Mouse (Mus musculus): Measurements from ENCODE around the gene Sun2.
A peak's percentile ranks its signal among the peaks of the same experiment; 100 is the strongest.

The Sun2 gene

GRCm38 (mm10) chr15:79720796-79721195, 21.5 kb downstream of the Sun2 start:
- DNase-seq, result no peak

- no peak for DNase-seq
Observed at GRCm38 (mm10) chr15:79720267-79720666, 22.1 kb downstream of the Sun2 start.

DNA sequence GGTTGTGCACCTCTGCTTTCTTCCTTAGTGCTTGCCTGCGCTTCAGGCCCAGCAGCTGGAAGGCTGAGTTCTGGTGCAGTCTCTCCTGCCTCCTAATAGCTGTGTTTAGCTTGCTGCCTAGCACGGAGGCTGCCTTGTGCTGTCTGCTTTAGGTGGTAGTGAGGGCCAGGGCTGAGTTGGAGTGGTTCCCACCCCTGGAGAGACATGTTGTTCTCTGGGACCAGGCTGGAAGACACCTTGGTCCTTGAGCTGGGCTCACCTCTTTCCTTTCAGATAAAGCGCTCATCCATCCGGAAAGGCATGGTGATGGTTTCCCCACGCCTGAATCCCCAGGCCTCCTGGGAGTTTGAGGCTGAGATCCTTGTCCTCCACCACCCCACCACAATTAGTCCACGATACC, 25.6 kb downstream of the Sun2 start:
- DNase-seq, result no peak

GRCm38 (mm10) chr15:79715646-79716045, 26.7 kb downstream of the Sun2 start:
- no peak for DNase-seq

GRCm38 (mm10) chr15:79708229-79708822, 34.0 kb downstream of the Sun2 start:
- no peak for DNase-seq

DNA sequence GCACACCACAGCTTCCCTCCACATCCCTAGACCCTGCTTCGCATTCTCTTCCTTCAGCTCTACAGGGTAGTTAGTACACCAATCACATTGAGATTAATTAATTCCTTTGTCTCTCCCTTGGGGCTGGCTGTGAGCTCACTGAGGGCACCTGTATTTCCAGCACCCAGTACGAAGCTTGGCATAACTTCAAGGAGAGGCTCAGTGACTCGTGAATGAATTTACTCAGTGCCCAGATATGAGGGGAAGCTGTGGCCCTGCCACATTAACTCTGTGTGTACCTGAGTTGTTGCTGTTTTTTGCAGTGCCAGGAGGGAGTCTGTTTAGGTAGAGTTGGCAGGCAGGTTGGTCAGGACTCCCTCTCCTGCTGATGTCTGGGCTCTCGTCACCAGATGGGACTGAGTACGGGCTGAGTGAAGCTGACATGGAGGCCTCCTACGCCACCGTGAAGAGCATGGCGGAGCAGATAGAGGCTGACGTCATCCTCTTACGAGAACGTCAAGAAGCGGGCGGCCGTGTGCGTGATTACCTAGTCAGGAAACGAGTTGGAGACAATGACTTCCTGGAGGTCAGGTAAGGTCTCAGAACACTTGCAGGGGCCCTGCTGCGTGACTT, 35.6 kb downstream of the Sun2 start:
- no peak for DNase-seq

DNA sequence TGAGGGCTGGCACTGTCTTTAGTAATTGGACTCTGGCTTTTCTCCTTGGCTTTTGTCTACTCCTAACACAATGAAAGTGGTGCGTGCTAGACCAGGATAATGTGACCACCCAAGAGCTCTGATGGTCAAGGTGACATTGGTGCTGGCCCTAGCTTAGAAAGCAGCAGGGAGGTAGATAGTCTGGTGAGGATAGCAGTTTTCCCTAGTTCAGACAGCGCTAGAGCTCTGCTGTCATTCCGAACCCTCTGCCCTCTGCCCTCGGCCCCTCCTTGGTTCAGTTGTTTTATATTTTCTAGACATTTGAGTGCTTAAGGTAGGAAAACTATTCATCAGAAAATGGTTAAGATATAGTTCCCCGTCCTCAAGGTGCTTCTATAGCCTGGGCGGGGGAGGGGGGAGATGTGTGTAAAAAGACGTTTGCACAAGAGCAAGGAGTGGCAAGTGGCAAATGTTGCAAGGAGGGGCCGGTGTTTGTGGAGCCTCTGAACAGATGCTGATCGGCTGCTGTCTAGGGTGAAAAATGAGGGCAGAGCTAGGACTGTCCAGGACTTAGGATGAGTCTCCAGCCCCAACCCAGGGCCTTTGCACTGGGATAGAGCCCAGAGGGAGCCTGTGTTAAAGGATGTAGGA, 44.7 kb downstream of the Sun2 start:
- DNase-seq, result no peak

GRCm38 (mm10) chr15:79697011-79697410, 45.3 kb downstream of the Sun2 start:
- DNase-seq, result no peak

DNA sequence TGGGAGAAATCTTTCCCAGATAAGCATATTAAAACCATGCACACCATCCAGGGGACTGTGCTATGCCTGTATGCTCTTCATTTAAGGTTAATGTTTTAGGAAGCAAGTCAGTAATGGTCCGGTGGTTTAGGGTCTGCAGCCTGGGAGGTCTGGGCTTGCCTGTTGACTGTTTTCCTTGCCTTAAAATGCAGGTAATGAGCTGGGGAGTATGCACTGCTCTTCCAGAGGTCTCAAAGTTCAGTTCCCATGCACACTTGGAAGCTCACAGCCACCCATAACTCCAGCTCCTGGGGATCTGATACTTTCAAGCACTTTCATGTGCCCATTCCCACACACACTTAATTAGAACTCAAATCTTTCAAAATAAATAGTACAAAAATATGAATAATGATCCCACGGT, 45.8 kb downstream of the Sun2 start:
- no peak for DNase-seq

DNA sequence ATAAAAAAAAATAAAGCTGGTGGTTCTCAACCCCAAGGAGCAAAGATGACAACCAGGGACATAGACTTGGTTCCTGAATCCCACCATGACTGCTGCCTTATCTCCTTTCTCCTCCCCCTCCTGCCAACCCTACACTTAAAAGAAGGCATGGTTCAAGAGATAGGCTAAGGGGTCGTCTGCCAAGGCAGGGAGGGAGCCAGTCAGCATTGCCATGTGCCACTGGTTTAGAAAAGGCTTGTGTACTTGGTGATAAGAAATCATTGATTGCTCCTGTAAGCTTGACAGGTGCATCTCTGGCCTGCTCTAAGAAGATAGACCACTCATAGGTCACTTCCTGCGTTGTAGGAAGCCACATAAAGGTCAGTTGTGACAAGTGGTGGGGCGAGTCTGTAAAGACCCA, 46.8 kb downstream of the Sun2 start:
- no peak for DNase-seq

- DNase-seq, result no peak
Observed at GRCm38 (mm10) chr15:79694512-79694911, 47.8 kb downstream of the Sun2 start.

DNA sequence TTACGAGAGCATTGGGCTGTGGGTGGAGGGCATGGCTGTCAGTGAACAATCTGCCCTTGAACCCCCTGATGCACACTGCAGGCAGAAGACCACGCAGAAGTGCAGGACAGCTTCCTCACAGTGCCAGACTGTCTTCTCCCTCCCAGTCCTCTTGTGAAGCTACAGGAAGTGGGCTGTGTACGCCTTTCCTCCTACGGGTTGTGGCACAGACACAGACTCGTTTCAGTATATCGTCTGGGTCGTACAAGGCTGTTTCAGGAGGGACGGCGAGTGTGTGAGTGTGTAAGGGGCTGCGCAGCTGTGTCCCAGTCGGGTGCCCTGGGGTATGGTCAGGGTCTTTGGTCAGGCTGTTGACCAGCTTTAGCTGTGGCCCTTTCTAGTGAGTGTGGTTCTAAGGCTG, 48.6 kb downstream of the Sun2 start:
- no peak for DNase-seq

- no peak for DNase-seq
Observed at GRCm38 (mm10) chr15:79692334-79692733, 50.0 kb downstream of the Sun2 start.

DNA sequence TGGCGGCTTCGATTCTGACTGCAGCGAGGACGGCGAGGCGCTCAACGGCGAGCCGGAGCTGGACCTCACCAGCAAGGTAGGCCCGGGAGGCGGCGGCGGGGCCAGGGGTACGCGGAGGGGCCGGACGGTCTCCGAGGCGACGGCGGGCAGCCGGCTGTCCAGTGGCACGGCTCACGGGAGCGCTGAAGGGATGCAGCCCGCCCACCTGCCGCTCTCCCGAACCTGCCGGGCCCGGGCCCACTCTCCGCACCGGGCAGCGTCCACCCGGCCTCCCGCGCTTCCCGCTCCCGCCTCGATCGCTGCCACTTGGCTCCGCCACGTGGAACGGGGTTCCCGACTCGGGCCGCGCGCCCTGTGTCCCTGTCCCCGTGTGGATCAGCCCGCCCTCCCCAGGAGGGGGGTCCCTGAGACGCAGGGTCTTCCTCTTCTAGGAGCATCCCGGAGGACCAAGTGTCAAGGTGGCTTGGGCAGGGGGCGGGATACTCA, 51.3 kb downstream of the Sun2 start:
- DNase-seq, result peak; percentile 97

DNA sequence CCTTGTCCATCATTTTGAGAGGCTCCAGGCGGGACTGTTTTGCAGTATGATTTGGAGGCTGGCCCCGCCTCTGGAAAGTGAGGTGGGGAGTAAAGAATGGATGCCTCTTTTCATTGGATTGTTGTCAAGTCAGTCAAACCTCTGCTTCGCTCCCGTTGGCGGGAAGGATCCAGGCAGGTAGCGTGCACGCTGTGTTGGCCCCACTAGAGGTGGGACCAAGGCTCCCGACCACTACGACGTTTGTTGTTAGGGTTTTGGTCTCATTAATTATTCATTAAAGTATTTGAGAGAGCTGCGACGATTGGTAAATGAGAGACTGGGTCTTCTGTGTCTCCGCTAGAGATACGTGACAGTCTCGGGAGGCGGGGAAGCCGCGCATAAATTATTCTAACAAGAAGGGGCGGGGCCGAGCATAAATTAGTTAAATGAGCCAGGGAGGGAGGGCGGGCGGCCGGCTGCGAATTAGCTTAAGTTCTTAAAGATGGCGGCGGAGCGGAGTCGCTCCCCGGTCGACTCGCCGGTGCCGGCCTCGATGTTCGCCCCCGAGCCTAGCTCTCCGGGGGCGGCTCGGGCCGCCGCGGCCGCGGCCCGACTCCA, 51.8 kb downstream of the Sun2 start, which contains the start of gene Gtpbp1:
Gtpbp1 (plus strand) TSS at position 420 of the 597 bp plus-strand sequence.
- peak; percentile 100 for DNase-seq

DNA sequence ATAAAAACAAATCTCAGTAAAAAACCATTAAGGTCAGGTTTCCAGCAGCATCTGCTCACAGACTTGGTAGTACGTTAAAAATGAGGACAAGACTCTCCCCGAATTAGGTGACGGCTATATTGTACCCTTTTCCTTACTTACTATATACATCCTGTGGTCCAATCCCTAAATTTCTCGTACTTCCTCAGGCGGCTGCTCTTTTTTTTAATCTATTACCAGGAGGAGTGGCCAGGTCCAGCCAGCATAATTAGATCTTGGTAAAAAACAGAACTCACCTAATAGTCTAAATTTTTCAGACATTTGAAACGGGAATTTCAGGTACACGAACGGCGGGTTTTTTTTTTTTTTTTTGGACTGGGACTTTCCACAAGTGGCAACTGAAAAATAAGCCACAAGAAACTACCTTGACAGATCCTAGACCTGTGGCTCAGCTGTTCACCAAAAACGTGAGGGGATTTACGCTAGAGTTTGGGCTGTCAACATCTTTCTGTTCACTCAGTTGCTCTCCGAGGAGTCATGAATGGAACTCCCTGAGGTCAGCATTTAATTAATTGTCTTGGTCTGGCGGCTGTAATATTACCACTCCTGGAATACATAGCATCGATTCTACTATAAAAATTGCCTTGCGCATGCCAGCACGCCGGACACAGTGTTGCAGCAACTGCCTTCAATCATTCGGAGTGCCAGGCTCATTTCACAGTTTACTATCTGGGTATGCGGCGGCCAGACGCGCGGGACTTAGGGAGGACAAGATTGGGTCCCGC, 52.5 kb downstream of the Sun2 start:
- DNase-seq, result no peak

DNA sequence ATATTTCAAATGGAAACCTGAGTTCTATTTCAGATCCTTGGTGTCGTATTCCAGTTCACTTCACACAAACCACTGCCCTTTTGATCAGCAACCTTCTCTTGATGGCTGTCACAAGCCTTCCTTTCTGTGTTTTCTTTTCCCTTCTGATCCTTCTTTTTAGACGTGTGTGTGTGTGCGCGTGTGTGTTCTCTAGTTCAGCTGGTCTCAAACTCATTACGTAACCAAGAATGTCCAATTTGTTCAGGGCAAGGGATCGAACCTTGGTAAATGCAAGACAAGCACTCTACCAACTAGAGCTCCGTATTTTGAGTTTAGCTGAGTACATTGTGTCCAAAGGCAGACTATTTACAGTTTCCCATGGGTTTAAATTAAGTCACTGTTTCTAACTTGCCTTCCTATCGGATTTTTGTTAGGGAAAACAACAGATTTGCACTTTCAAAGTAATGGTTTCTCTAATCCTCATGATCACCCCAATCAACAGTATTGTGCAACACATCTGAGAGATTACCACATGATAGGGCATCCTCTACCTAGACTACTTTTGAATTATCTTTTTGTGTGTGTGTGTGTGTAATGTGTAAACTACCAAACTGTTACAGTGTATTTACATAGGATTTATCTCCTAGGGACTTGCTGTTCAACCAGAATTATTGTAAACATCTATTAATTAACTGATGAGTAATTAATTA, 53.9 kb downstream of the Sun2 start:
- DNase-seq, result no peak

GRCm38 (mm10) chr15:79687646-79688267, 54.6 kb downstream of the Sun2 start, which contains the start of gene Josd1:
Gene Josd1, minus strand, starts transcription at chr15:79687919.
- DNase-seq, result peak; percentile 100

- peak; percentile 97 for DNase-seq
Observed at GRCm38 (mm10) chr15:79687175-79687574, 55.2 kb downstream of the Sun2 start.

DNA sequence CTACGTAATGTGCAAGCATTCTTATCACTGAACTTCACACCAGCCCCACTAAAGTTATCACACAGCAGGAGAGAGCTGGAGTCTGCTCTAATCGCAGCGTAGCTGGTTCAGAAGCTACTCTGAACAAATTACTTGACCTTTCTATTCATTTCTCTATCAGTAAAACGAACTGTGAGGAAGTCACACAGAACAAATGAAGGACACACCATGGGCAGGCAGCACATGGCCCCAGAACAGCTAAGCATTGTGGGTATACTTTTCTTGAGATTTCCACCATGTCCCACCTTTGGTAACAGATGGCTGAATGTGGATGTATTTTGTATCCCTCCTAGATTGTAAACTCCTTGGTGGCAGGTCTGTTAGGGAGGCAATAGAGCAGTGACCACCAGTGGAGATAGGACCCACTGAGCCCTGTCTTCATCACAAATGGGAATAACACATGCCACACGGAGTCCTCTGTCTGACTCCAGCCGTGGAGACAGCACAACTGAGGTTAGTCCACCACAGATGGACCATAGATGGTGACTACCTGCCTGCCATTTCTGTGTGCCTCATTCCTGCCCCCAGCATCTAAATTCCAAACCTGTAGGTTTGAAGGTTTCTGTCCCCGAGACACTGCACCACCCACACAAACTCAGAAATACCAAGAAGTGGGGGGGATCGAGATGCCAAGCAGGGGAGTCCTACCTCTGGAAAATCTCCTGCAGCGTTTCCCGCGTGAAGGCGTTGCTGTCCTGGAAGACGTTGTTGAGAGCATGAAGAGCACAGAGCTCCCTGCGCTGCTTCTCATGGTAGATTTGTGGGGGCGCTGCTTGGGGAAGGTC, 56.1 kb downstream of the Sun2 start:
- DNase-seq, result no peak

GRCm38 (mm10) chr15:79685141-79685641, 57.1 kb downstream of the Sun2 start:
- DNase-seq, result no peak

Data from heart, adult 11 months (tissue).